Mouse (Mus musculus): Measurements from ENCODE around the gene C1rb. TPM values are rescaled to one million over a fixed set of nuclear protein-coding genes. Genes with fewer than 3 reads are reported as not detected.
"Not testable (repeated sequence)": the region's sequence is repeated elsewhere in the genome, so short reads cannot be mapped to it uniquely, and the experiment has no call there.

The C1rb gene
- polyA plus RNA-seq, 1 experiment from 2014 or later = not detected

DNA sequence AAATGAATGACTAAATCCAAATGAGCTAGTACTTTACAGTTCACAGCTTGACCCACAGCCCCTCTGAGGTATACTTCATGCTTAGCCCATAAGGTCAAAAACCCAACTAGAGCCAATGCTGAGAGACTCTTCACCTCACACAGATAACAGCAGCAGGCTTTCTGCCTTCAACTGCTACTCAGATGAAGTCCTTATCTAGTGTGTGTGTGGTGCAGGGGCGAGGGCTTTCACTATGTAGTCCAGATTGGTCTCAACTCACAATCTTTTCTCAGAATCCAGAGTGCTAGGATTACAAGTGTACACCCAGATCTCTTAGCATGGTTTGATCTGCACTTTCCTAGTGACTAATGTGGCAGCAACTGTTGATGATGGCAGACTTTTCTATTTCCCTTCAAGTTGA is 56.1 kb downstream of the C1rb start:
- ATAC-seq = not testable (repeated sequence)

DNA sequence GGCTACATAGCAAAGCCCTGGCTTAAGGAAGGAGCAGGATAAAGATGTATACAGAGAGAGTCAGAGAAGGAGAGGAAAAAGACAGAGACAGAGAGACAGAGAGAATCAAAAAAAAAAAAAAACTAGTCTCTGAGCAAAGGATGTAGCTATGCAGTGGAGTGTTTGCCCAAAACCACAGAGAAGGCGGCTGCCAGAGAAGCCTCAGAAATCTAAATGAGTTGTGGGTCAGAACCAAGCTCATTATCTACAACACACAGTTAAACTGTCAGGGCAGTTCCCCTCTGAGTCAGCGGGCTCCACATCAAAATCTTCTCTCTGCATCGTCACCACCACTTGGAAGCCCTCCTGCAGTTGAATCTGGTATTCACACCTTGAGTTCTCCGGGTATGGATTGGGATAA is 60.7 kb downstream of the C1rb start:
- H3K9ac ChIP-seq = no peak overlapping the region
- H3K4me3 ChIP-seq (replicated peaks) = no peak overlapping the region
- no peak overlapping the region for H3K27ac ChIP-seq
- no peaks in the 10 kb centered on the region for H3K27me3 ChIP-seq (replicated peaks)
- H3K9me3 ChIP-seq = no peaks in the 10 kb centered on the region
- H3K4me2 ChIP-seq (replicated peaks) = no peak overlapping the region
- no peaks in the 10 kb centered on the region for H3K36me3 ChIP-seq
- H3K4me1 ChIP-seq (replicated peaks) = no peaks in the 10 kb centered on the region
- 77% methylated on average over 4 of the region's 4 CpGs for WGBS
- ATAC-seq = no peak

More for the DNA sequence above, 56.1 kb downstream of the C1rb start:
- H3K4me3 ChIP-seq (replicated peaks); H3K4me1 ChIP-seq (replicated peaks); H3K36me3 ChIP-seq; H3K4me2 ChIP-seq (replicated peaks); H3K27me3 ChIP-seq (replicated peaks); H3K9me3 ChIP-seq; H3K27ac ChIP-seq; H3K9ac ChIP-seq: not testable (repeated sequence)
- 35% methylated on average over 1 of the region's 1 CpGs for WGBS

Other genes with a start within 250 kb of the C1rb start
- gene Pex5, start 155.2 kb upstream of the C1rb start, polyA plus RNA-seq (2015; fragmentation: Nextera tagmentation; extraction: Ambion mirVana) = 41.3 and 41.8 TPM in 2 replicates
- 4.7 and 5.4 TPM in 2 replicates for gene Clstn3, start 105.5 kb upstream of the C1rb start, polyA plus RNA-seq (2015; fragmentation: Nextera tagmentation; extraction: Ambion mirVana)
- 2.3 and 2.5 TPM in 2 replicates for gene C1rl, start 77.2 kb upstream of the C1rb start, polyA plus RNA-seq (2015; fragmentation: Nextera tagmentation; extraction: Ambion mirVana)
- 3.6 and 4.0 TPM in 2 replicates for gene C1ra, start 57.9 kb upstream of the C1rb start, polyA plus RNA-seq (2015; fragmentation: Nextera tagmentation; extraction: Ambion mirVana)
- 5.4 and 5.8 TPM in 2 replicates for gene C1s1, start 27.9 kb upstream of the C1rb start, polyA plus RNA-seq (2015; fragmentation: Nextera tagmentation; extraction: Ambion mirVana)
- gene C1s2, start 65.8 kb downstream of the C1rb start, polyA plus RNA-seq (2015; fragmentation: Nextera tagmentation; extraction: Ambion mirVana) = not detected in 2 replicates
- 134 and 145 TPM in 2 replicates for gene Lpcat3, start 92.7 kb downstream of the C1rb start, polyA plus RNA-seq (2015; fragmentation: Nextera tagmentation; extraction: Ambion mirVana)
- 225 and 231 TPM in 2 replicates for gene Emg1, start 141.9 kb downstream of the C1rb start, polyA plus RNA-seq (2015; fragmentation: Nextera tagmentation; extraction: Ambion mirVana)
- gene Phb2, start 142.0 kb downstream of the C1rb start, polyA plus RNA-seq (2015; fragmentation: Nextera tagmentation; extraction: Ambion mirVana) = 497 and 503 TPM in 2 replicates
- gene Ptpn6, start 168.4 kb downstream of the C1rb start, polyA plus RNA-seq (2015; fragmentation: Nextera tagmentation; extraction: Ambion mirVana) = 16.7 and 17.7 TPM in 2 replicates
- gene Grcc10, start 171.1 kb downstream of the C1rb start, polyA plus RNA-seq (2015; fragmentation: Nextera tagmentation; extraction: Ambion mirVana) = 337 and 341 TPM in 2 replicates
- not detected in 2 replicates for gene Gm45234, start 185.7 kb downstream of the C1rb start, polyA plus RNA-seq (2015; fragmentation: Nextera tagmentation; extraction: Ambion mirVana)
- 10.5 and 11.9 TPM in 2 replicates for gene Atn1, start 186.2 kb downstream of the C1rb start, polyA plus RNA-seq (2015; fragmentation: Nextera tagmentation; extraction: Ambion mirVana)
- 6.0 and 6.8 TPM in 2 replicates for gene Eno2, start 199.4 kb downstream of the C1rb start, polyA plus RNA-seq (2015; fragmentation: Nextera tagmentation; extraction: Ambion mirVana)
- 0.11 and 0.13 TPM in 2 replicates for gene Lrrc23, start 209.4 kb downstream of the C1rb start, polyA plus RNA-seq (2015; fragmentation: Nextera tagmentation; extraction: Ambion mirVana)
- gene Spsb2, start 238.4 kb downstream of the C1rb start, polyA plus RNA-seq (2015; fragmentation: Nextera tagmentation; extraction: Ambion mirVana) = 16.1 and 16.3 TPM in 2 replicates
- gene Tpi1, start 244.0 kb downstream of the C1rb start, polyA plus RNA-seq (2015; fragmentation: Nextera tagmentation; extraction: Ambion mirVana) = 1,094 and 1,127 TPM in 2 replicates

All from intestine, embryonic 15.5 days (tissue).